Mouse (Mus musculus): ENCODE data around the gene Mbtd1. TPM values are rescaled to one million over a fixed set of nuclear protein-coding genes. Genes with fewer than 3 reads are reported as not detected.

The Mbtd1 gene
- polyA plus RNA-seq, 1 experiment from 2014 or later, result 26.7 TPM

DNA sequence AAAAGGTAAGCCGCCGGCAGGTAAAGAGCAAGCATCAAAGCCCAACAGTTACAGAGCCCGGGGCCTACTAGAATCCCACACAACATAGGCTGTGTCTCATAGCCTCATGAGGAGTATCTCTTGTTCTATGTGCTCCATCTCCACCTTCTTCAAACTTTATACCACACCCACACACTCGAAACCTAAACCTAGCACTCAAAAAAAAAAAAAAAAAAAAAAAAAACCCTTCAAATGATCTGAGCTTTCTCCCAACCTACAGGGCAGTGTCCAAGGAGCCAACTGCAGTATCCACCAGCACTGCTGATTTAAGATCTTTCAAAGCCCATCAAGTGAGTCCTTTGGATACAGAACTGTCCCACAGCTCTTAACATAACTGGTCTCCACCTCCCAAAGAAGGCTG is 1.6 kb upstream of the Mbtd1 start:
- DNase-seq (no peak), ATAC-seq (ENCODE audit: low FRiP score, low TSS enrichment) (no peak)
- 93% methylated on average over 4 of the region's 4 CpGs for WGBS
- Histone ChIP-seq H3K9me3 (ENCODE audit: control insufficient read depth, low read length) (no peaks in the 10 kb centered on the region), H3K27ac (replicated peaks; ENCODE audit: low read depth, low read length) (no peak overlapping the region), H3K36me3 (ENCODE audit: control insufficient read depth, insufficient read depth, low read length) (peaks cover 28% of the 10 kb centered on the region), H3K4me1 (ENCODE audit: control insufficient read depth, insufficient read depth, low read length) (peaks cover 25% of the 10 kb centered on the region), H3K9ac (replicated peaks; ENCODE audit: low read length) (peak overlapping the region; percentile 90; the same call in 1 of the 2 replicates), H3K4me3 (replicated peaks; ENCODE audit: low read depth, low read length) (peak overlapping the region; percentile 99), H3K4me2 (ENCODE audit: low read length) (peak overlapping the region; percentile 73), H3K27me3 (ENCODE audit: control insufficient read depth, insufficient read depth, low read length) (no peaks in the 10 kb centered on the region)

DNA sequence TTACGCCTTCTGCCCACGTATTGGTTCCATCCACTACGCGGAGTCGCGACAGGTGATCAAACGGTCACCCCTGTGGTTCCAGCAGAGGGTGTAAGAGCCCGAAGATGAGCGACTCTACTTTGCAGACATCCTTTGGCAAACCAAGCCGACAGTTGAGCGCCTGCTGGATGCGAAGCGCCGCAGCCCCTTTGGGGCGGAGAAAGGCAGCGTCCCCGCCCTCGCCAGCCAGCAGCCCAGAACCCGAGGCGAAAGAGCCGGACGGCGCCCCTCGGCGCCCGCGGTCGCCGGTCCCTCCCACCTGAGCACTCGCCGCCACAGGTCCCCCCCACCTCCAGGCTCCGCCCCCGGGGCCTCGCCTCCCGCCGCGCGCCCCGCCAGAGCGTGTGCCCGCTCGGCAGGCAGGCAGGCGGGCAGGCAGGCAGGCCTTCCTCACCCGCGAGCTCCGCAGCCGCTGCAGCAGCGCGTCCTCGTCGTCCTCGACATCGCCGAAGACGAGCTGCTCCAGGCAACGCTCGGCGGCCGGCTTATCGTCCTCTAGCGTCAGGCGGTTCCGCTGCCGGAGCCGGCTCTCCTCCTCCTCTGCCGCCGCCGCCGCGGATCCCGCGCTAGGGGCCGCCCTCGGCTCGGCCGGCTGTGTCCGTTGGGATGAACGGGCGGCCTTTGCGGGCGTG is 616 bp upstream of the Mbtd1 start:
- Histone ChIP-seq H3K4me1 (ENCODE audit: control insufficient read depth, insufficient read depth, low read length) (peaks cover 25% of the 10 kb centered on the region), H3K27ac (replicated peaks; ENCODE audit: low read depth, low read length) (peak overlapping the region; percentile 95), H3K4me3 (replicated peaks; ENCODE audit: low read depth, low read length) (peak overlapping the region; percentile 99), H3K36me3 (ENCODE audit: control insufficient read depth, insufficient read depth, low read length) (peaks cover 18% of the 10 kb centered on the region), H3K9ac (replicated peaks; ENCODE audit: low read length) (peak overlapping the region; percentile 90), H3K4me2 (ENCODE audit: low read length) (peak overlapping the region; percentile 73), H3K9me3 (ENCODE audit: control insufficient read depth, low read length) (no peaks in the 10 kb centered on the region), H3K27me3 (ENCODE audit: control insufficient read depth, insufficient read depth, low read length) (no peaks in the 10 kb centered on the region)
- under 1% methylated on average over 76 of the region's 81 CpGs for WGBS
- DNase-seq (peak; percentile 76), ATAC-seq (ENCODE audit: low FRiP score, low TSS enrichment) (peak; percentile 62)

DNA sequence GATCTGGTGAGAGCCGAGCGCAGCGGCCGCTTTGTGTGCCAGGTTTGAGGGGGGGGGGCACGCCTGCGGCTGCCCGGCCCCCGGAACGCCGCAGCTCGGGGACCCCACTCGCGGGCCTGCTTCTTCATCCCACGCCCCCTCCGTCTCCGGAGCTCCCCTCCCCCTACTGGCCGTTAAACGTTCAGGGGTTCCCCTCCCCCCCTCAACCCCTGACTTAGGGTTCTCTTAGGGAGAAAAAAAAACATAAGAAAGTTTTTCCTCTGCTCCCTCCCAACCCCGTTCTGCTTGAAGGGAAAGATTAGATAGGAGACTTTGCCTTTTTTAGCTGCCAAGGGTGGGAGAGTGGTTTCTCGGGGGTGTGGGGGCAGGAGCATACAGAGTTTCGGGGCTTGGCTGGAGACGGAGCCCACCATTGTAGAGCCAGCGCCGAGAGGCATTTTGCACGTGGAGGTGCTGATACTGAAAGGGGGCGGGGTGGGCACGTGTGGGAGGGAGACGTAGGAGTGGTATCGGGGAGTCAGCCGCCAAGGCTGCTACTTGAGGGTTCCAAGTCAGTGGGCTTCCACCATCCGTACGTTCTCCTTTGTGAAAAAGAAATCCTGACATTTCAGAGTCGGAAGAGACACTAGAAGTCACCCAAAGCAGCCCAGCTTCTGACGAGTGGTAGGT is 893 bp downstream of the Mbtd1 start:
- Histone ChIP-seq H3K4me1 (ENCODE audit: control insufficient read depth, insufficient read depth, low read length) (peaks cover 25% of the 10 kb centered on the region), H3K27me3 (ENCODE audit: control insufficient read depth, insufficient read depth, low read length) (no peaks in the 10 kb centered on the region), H3K9me3 (ENCODE audit: control insufficient read depth, low read length) (no peaks in the 10 kb centered on the region), H3K36me3 (ENCODE audit: control insufficient read depth, insufficient read depth, low read length) (peaks cover 5% of the 10 kb centered on the region; the same call in 1 of the 2 replicates), H3K9ac (replicated peaks; ENCODE audit: low read length) (peak overlapping the region; percentile 90), H3K27ac (replicated peaks; ENCODE audit: low read depth, low read length) (peak overlapping the region; percentile 95), H3K4me3 (replicated peaks; ENCODE audit: low read depth, low read length) (peak overlapping the region; percentile 99), H3K4me2 (ENCODE audit: low read length) (peak overlapping the region; percentile 73)
- WGBS, result under 1% methylated on average over 34 of the region's 34 CpGs
- ATAC-seq (ENCODE audit: low FRiP score, low TSS enrichment) (no peak), DNase-seq (peak; percentile 64)

DNA sequence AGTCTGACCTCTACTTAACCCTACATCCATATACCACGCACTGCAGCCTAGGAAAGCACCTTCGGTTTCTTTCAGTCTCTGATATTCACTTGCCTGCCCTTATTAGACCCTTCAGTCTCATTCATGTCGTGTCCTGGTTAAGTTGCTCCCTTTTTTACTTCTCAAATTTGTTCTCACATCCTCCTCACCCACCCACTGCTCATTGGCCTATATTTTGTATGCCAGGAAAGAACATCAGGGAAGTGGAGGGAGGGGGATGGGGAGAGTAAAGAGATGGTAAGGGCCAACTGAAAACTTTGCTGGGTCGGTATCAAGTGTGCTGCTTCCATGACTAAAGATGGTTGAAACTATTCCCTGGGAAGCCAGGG is 1.4 kb downstream of the Mbtd1 start:
- Histone ChIP-seq H3K4me1 (ENCODE audit: control insufficient read depth, insufficient read depth, low read length) (peaks cover 25% of the 10 kb centered on the region), H3K9me3 (ENCODE audit: control insufficient read depth, low read length) (no peaks in the 10 kb centered on the region), H3K36me3 (ENCODE audit: control insufficient read depth, insufficient read depth, low read length) (peaks cover 6% of the 10 kb centered on the region; the same call in 1 of the 2 replicates), H3K4me2 (ENCODE audit: low read length) (peak overlapping the region; percentile 73), H3K9ac (replicated peaks; ENCODE audit: low read length) (peak overlapping the region; percentile 90), H3K4me3 (replicated peaks; ENCODE audit: low read depth, low read length) (peak overlapping the region; percentile 99), H3K27ac (replicated peaks; ENCODE audit: low read depth, low read length) (peak overlapping the region; percentile 95; the same call in 1 of the 2 replicates), H3K27me3 (ENCODE audit: control insufficient read depth, insufficient read depth, low read length) (no peaks in the 10 kb centered on the region)
- no peak for DNase-seq
- 2% methylated on average over 4 of the region's 4 CpGs for WGBS
- no peak for ATAC-seq (ENCODE audit: low FRiP score, low TSS enrichment)

DNA sequence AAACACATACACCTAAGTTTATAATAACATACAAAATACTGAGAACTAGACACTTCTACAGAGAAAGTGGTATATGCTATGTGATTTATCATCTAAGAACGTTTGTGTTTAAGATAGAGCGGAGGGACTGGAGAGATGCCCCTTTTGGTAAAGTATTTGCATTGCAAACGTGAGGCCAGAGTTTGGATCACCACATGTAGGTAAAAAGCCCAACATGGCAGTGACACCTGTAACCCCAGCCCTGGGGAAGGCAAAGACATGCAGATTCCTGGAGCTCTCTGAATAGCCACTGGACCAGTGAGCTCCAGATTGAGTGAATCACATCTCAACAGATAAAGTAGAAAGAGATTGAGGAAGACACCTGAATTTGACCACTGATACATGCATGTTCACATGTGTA is 12.1 kb downstream of the Mbtd1 start:
- Histone ChIP-seq H3K4me1 (ENCODE audit: control insufficient read depth, insufficient read depth, low read length) (no peaks in the 10 kb centered on the region), H3K4me2 (ENCODE audit: low read length) (no peak overlapping the region), H3K36me3 (ENCODE audit: control insufficient read depth, insufficient read depth, low read length) (peaks cover 17% of the 10 kb centered on the region), H3K27ac (replicated peaks; ENCODE audit: low read depth, low read length) (no peak overlapping the region), H3K9ac (replicated peaks; ENCODE audit: low read length) (no peak overlapping the region), H3K27me3 (ENCODE audit: control insufficient read depth, insufficient read depth, low read length) (no peaks in the 10 kb centered on the region), H3K9me3 (ENCODE audit: control insufficient read depth, low read length) (no peaks in the 10 kb centered on the region), H3K4me3 (replicated peaks; ENCODE audit: low read depth, low read length) (no peak overlapping the region)
- no peak for DNase-seq
- whole genome bisulfite sequencing, result 88% methylated on average over 3 of the region's 3 CpGs
- ATAC-seq (ENCODE audit: low FRiP score, low TSS enrichment), result no peak

DNA sequence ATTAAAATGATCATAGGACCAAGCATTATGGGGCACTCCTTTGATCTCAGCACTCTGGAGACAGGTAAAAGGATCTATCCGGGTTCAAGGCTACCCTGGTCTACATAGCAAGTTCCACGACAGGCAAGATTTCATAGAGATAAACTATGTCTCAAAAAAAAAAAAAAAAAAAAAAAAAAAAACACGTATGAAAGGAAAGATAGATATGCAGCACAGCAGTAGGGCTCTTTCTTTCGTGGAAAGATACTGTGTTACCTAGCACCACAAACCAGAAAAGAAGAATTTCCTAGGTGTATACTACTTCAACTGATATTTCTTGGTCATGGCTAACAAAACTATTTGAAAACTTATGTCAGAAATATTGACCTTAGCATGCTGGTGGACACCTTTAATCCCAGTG is 21.2 kb downstream of the Mbtd1 start:
- no peak overlapping the region for H3K4me3 ChIP-seq (replicated peaks; ENCODE audit: low read depth, low read length)
- H3K4me2 ChIP-seq (ENCODE audit: low read length), result no peak overlapping the region
- 92% methylated on average over 4 of the region's 4 CpGs for WGBS
- no peaks in the 10 kb centered on the region for H3K4me1 ChIP-seq (ENCODE audit: control insufficient read depth, insufficient read depth, low read length)
- no peaks in the 10 kb centered on the region for H3K9me3 ChIP-seq (ENCODE audit: control insufficient read depth, low read length)
- no peaks in the 10 kb centered on the region for H3K27me3 ChIP-seq (ENCODE audit: control insufficient read depth, insufficient read depth, low read length)
- H3K36me3 ChIP-seq (ENCODE audit: control insufficient read depth, insufficient read depth, low read length), result peaks cover 70% of the 10 kb centered on the region
- ATAC-seq (ENCODE audit: low FRiP score, low TSS enrichment) (no peak), DNase-seq (no peak)
- no peak overlapping the region for H3K9ac ChIP-seq (replicated peaks; ENCODE audit: low read length)
- no peak overlapping the region for H3K27ac ChIP-seq (replicated peaks; ENCODE audit: low read depth, low read length)

DNA sequence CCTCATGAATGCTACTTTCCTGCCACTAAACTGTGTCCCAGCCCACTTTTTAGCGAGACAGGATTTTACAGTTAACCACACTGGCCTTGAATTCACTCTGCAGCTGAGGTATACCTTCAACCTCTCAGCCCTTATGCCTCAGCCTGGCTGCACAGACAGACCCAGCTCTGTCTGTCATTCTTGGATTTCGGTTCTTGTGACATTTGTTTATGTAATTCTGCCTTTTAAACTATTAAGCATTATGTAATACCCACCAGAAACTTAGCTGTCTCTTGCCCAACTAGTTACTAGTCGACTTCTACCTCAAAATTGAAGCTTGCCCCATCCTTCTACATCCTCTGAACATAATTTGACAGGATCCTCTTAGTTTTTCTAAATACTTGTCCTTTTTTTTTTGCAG is 22.2 kb downstream of the Mbtd1 start:
- ATAC-seq (ENCODE audit: low FRiP score, low TSS enrichment), result no peak
- Histone ChIP-seq H3K9ac (replicated peaks; ENCODE audit: low read length) (no peak overlapping the region), H3K4me3 (replicated peaks; ENCODE audit: low read depth, low read length) (no peak overlapping the region), H3K27ac (replicated peaks; ENCODE audit: low read depth, low read length) (no peak overlapping the region), H3K36me3 (ENCODE audit: control insufficient read depth, insufficient read depth, low read length) (peaks cover 78% of the 10 kb centered on the region), H3K4me2 (ENCODE audit: low read length) (no peak overlapping the region), H3K4me1 (ENCODE audit: control insufficient read depth, insufficient read depth, low read length) (no peaks in the 10 kb centered on the region), H3K27me3 (ENCODE audit: control insufficient read depth, insufficient read depth, low read length) (no peaks in the 10 kb centered on the region), H3K9me3 (ENCODE audit: control insufficient read depth, low read length) (no peaks in the 10 kb centered on the region)
- no peak for DNase-seq
- 90% methylated on average over 3 of the region's 3 CpGs for WGBS

DNA sequence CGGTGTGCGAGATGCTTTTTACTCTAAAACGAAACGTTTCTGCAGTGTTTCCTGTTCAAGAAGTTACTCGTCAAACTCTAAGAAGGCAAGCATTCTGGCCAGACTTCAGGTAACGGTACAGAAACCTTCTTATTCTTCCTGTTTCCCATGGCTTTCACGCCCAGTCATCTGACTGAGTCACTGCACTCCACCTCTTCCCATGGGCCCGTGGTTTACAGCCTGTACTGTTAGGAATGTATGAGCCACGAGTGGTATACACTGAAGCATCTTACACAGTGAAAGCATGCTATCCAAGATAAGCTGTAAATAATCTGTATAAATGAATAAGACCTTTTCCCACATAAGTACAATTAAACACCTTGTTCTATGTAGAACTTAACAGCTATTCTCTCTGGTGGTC is 23.2 kb downstream of the Mbtd1 start:
- no peak overlapping the region for H3K4me2 ChIP-seq (ENCODE audit: low read length)
- no peaks in the 10 kb centered on the region for H3K9me3 ChIP-seq (ENCODE audit: control insufficient read depth, low read length)
- no peak overlapping the region for H3K4me3 ChIP-seq (replicated peaks; ENCODE audit: low read depth, low read length)
- WGBS, result 93% methylated on average over 9 of the region's 9 CpGs
- DNase-seq (no peak), ATAC-seq (ENCODE audit: low FRiP score, low TSS enrichment) (no peak)
- H3K27ac ChIP-seq (replicated peaks; ENCODE audit: low read depth, low read length), result no peak overlapping the region
- H3K9ac ChIP-seq (replicated peaks; ENCODE audit: low read length), result no peak overlapping the region
- peaks cover 84% of the 10 kb centered on the region for H3K36me3 ChIP-seq (ENCODE audit: control insufficient read depth, insufficient read depth, low read length)
- no peaks in the 10 kb centered on the region for H3K27me3 ChIP-seq (ENCODE audit: control insufficient read depth, insufficient read depth, low read length)
- no peaks in the 10 kb centered on the region for H3K4me1 ChIP-seq (ENCODE audit: control insufficient read depth, insufficient read depth, low read length)

DNA sequence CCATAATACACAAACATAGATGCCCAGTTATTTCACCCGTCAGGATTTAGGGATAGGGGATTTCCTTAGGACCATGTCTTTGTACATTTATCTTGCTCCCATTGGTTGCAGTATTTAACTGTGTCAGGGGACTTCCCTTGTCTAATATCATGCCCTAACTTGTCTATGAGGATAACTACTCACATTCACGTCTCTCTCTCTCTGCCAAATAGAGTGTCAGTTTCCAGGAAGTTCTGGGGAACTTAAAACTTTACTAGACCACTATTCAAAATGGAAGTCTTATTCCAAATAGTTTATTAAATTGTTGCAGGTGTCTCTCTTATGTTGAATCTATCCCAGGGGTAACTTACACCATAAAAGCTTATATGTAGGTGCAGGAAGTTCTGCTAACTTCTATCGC is 26.0 kb downstream of the Mbtd1 start:
- Histone ChIP-seq H3K4me1 (ENCODE audit: control insufficient read depth, insufficient read depth, low read length) (no peaks in the 10 kb centered on the region), H3K4me2 (ENCODE audit: low read length) (no peak overlapping the region), H3K4me3 (replicated peaks; ENCODE audit: low read depth, low read length) (no peak overlapping the region), H3K27me3 (ENCODE audit: control insufficient read depth, insufficient read depth, low read length) (no peaks in the 10 kb centered on the region), H3K9me3 (ENCODE audit: control insufficient read depth, low read length) (no peaks in the 10 kb centered on the region), H3K9ac (replicated peaks; ENCODE audit: low read length) (no peak overlapping the region), H3K27ac (replicated peaks; ENCODE audit: low read depth, low read length) (no peak overlapping the region), H3K36me3 (ENCODE audit: control insufficient read depth, insufficient read depth, low read length) (peaks cover 86% of the 10 kb centered on the region)
- ATAC-seq (ENCODE audit: low FRiP score, low TSS enrichment), result no peak
- no peak for DNase-seq
- WGBS, result 91% methylated on average over 3 of the region's 3 CpGs

Measured in midbrain, embryonic 14.5 days (tissue).